Mouse (Mus musculus): ENCODE measurements around the gene Apela. TPM values are rescaled to one million over a fixed set of nuclear protein-coding genes. Genes with fewer than 3 reads are reported as not detected.
"Not testable (repeated sequence)": the region's sequence is repeated elsewhere in the genome, so short reads cannot be mapped to it uniquely, and the experiment has no call there.

Apela gene
- polyA plus RNA-seq, 1 experiment from 2014 or later, result 2.4 TPM

DNA sequence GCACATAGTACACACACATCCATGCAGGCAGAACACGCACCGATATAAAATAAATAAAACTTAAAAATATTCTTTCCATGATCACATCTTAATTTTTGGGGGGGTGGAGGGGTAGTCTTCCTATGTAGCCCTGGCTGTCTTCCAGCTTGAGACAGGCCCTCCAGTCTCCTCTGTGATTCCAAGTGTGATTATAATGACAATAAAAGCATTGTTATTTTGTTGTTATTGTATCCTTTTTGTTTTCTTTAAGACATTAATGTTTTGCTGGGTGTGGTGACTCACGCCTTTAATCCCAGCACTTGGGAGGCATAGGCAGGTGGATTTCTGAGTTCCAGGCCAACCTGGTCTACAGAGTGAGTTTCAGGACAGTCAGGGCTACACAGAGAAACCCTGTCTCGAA lies 10.7 kb upstream of the Apela start:
- whole genome bisulfite sequencing, result 88% methylated on average over 4 of the region's 4 CpGs
- no peaks in the 10 kb centered on the region for H3K27me3 ChIP-seq (ENCODE audit: low read depth, poor library complexity, severe bottlenecking)
- no peaks in the 10 kb centered on the region for H3K9me3 ChIP-seq (replicated peaks)
- no peak overlapping the region for H3K27ac ChIP-seq
- H3K4me3 ChIP-seq, result no peak overlapping the region
- H3K4me1 ChIP-seq, result peaks cover 9% of the 10 kb centered on the region; the same call in 1 of the 2 replicates
- no peak for DNase-seq (ENCODE audit: low spot score)
- H3K36me3 ChIP-seq, result no peaks in the 10 kb centered on the region

GRCm38 (mm10) chr8:65047193-65047592 lies 10.1 kb upstream of the Apela start:
- 92% methylated on average over 4 of the region's 4 CpGs for WGBS
- no peaks in the 10 kb centered on the region for H3K9me3 ChIP-seq (replicated peaks)
- no peaks in the 10 kb centered on the region for H3K36me3 ChIP-seq
- H3K4me3 ChIP-seq, result no peak overlapping the region
- H3K4me1 ChIP-seq, result peaks cover 6% of the 10 kb centered on the region; the same call in 1 of the 2 replicates
- no peak for DNase-seq (ENCODE audit: low spot score)
- H3K27me3 ChIP-seq (ENCODE audit: low read depth, poor library complexity, severe bottlenecking), result no peaks in the 10 kb centered on the region
- H3K27ac ChIP-seq, result no peak overlapping the region

DNA sequence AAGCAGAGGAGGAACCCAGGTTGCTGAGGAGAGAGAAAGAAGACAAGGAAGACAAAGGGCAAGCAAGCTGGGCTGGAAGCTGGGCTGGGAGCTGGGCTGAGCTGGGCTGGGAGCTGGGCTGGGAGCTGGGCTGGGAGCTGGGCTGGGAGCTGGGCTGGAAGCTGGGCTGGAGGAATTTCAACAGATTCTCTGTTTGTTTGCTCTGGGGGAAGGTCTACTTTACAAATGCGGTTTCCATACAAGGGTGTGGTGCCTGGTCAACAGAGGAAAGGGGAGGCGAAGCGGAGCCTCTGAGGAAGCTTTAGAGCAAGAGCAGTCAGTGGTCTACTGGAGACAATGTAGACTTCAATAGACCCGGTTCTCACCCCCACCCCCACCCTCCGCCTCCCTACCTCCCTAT lies 9.4 kb upstream of the Apela start:
- WGBS, result 50% methylated on average over 5 of the region's 5 CpGs
- no peaks in the 10 kb centered on the region for H3K27me3 ChIP-seq (ENCODE audit: low read depth, poor library complexity, severe bottlenecking)
- peaks cover 6% of the 10 kb centered on the region; the same call in 1 of the 2 replicates for H3K4me1 ChIP-seq
- no peak for DNase-seq (ENCODE audit: low spot score)
- H3K36me3 ChIP-seq, result no peaks in the 10 kb centered on the region
- peak overlapping the region; percentile 44; the same call in 1 of the 2 replicates for H3K27ac ChIP-seq
- H3K9me3 ChIP-seq (replicated peaks), result no peaks in the 10 kb centered on the region
- H3K4me3 ChIP-seq, result no peak overlapping the region

DNA sequence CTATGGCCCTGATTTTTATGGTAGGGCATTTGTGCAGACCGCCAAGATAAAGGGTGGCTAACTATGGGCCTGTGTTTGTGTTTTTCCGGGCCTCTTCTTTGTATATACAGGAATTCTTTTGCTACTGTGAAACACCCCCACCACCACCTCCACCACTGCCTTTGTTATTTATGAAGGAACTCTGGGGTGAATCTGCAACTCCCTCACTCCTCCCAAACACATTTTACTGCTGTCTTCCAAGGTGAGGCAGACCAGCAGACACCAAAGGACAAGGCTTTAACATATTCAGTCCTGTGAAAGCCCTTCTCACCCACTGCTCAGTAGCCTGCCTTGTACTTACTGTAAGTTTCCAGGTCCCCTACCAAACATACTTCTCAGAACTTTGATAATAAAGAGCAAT lies 3.0 kb downstream of the Apela start:
- no peak for DNase-seq (ENCODE audit: low spot score)
- WGBS, result 22% methylated on average over 2 of the region's 2 CpGs
- Histone ChIP-seq H3K9me3 (replicated peaks) (no peaks in the 10 kb centered on the region), H3K27me3 (ENCODE audit: low read depth, poor library complexity, severe bottlenecking) (no peaks in the 10 kb centered on the region), H3K36me3 (no peaks in the 10 kb centered on the region), H3K4me1 (peaks cover 43% of the 10 kb centered on the region), H3K4me3 (no peak overlapping the region), H3K27ac (peak overlapping the region; percentile 50; the same call in 1 of the 2 replicates)

DNA sequence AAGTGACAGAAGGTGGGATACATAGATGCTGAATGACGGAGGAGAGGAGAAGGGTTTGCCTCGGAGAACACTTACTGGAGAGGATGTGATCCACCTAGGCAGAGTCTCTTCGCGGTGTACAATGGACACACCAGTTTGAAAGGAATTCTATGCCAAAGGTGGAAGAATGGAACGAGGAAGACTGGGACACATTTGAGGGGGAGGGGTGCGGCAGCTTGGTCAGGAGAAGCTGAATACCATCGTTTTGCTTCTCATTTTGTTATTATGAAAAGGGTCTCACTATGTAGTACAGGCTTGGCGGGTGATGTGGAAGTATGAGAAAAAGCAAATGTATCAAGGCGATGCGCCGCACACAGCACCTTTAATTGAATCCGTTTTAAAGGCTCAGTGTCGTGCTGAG lies 4.1 kb downstream of the Apela start:
- Histone ChIP-seq H3K9me3 (replicated peaks) (no peaks in the 10 kb centered on the region), H3K27ac (no peak overlapping the region), H3K4me3 (no peak overlapping the region), H3K4me1 (peaks cover 43% of the 10 kb centered on the region), H3K27me3 (ENCODE audit: low read depth, poor library complexity, severe bottlenecking) (no peaks in the 10 kb centered on the region), H3K36me3 (no peaks in the 10 kb centered on the region)
- no peak for DNase-seq (ENCODE audit: low spot score)
- 87% methylated on average over 13 of the region's 13 CpGs for WGBS

DNA sequence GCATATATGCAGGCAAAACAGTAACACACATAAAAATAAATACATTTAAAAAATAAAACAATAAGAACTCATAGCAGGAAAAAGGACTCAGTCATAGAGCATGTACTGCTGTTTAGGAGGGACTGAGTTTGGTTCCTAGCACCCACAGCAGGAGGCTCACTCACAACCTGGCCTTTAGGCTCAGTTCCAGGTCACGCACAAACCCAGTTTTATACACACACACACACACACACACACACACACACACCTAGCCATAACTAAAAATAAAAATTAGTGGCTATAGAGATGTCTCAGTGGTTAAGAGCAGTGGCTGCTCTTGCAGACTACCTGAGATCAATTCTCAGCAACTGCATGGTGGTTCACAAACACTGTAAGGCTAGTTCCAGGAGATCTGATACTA lies 5.0 kb downstream of the Apela start:
- DNase-seq (ENCODE audit: low spot score), result no peak
- Histone ChIP-seq H3K9me3 (replicated peaks) (no peaks in the 10 kb centered on the region), H3K27me3 (ENCODE audit: low read depth, poor library complexity, severe bottlenecking) (no peaks in the 10 kb centered on the region), H3K36me3 (no peaks in the 10 kb centered on the region), H3K4me1 (peaks cover 36% of the 10 kb centered on the region), H3K4me3 (no peak overlapping the region), H3K27ac (no peak overlapping the region)
- WGBS, result 100% methylated on average over 1 of the region's 1 CpGs

DNA sequence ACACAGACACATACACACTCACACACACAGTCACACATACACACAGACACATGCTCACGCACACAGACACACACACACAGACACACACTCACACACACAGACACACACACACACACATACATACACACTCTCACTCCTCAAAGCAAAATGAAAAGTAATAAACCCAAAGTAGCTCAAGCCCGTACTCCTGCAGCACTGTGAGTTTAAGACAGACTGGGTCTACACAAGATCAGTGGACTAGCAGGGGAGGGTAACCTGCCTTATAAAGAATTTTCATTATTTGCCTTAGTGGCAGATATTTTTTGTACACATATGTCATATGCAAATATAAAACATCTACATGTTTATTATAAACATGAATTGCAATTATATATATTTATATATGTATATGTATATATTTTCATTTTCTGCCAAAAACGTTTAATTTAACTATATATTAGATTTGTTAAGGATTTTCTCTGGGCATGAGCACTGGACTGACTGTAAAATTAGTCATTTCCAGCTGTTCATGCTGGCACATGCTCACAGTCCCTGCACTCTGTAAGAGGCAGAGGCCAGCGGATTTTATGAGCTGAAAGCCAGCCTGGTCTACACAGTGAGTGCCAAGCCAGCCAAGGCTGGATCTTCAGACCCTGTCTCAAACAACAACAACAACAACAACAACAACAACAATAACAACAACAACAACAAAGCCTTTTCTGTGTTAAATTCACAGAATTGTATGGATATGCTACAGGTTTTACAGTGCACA lies 6.2 kb downstream of the Apela start:
- Histone ChIP-seq H3K4me3 (no peak overlapping the region), H3K36me3 (no peaks in the 10 kb centered on the region), H3K27ac (no peak overlapping the region), H3K27me3 (ENCODE audit: low read depth, poor library complexity, severe bottlenecking) (no peaks in the 10 kb centered on the region), H3K4me1 (peaks cover 26% of the 10 kb centered on the region), H3K9me3 (replicated peaks) (no peaks in the 10 kb centered on the region)
- 85% methylated on average over 4 of the region's 4 CpGs for whole genome bisulfite sequencing
- DNase-seq (ENCODE audit: low spot score), result no peak

DNA sequence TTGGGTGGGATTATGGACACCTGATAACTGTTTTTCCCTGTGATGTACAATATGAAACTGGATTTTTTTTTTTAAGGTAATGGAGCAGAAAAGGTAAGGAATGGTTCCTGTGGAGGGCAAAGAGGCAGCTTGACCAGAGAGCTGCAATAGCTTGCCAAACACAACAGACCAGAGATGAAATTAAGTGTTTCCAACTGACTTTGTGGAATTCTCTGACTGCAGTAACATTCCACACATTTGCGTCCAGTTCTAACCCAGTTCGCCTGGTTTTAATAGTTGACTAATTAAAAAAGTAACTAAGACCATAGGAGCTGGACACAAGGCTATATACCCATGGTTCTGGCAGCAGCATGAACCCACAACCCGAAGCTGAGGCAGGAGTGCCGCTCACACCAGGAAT lies 7.4 kb downstream of the Apela start:
- peaks cover 15% of the 10 kb centered on the region for H3K4me1 ChIP-seq
- no peaks in the 10 kb centered on the region for H3K9me3 ChIP-seq (replicated peaks)
- no peak overlapping the region for H3K27ac ChIP-seq
- WGBS, result 76% methylated on average over 4 of the region's 4 CpGs
- H3K4me3 ChIP-seq, result no peak overlapping the region
- no peak for DNase-seq (ENCODE audit: low spot score)
- no peaks in the 10 kb centered on the region for H3K27me3 ChIP-seq (ENCODE audit: low read depth, poor library complexity, severe bottlenecking)
- H3K36me3 ChIP-seq, result no peaks in the 10 kb centered on the region

DNA sequence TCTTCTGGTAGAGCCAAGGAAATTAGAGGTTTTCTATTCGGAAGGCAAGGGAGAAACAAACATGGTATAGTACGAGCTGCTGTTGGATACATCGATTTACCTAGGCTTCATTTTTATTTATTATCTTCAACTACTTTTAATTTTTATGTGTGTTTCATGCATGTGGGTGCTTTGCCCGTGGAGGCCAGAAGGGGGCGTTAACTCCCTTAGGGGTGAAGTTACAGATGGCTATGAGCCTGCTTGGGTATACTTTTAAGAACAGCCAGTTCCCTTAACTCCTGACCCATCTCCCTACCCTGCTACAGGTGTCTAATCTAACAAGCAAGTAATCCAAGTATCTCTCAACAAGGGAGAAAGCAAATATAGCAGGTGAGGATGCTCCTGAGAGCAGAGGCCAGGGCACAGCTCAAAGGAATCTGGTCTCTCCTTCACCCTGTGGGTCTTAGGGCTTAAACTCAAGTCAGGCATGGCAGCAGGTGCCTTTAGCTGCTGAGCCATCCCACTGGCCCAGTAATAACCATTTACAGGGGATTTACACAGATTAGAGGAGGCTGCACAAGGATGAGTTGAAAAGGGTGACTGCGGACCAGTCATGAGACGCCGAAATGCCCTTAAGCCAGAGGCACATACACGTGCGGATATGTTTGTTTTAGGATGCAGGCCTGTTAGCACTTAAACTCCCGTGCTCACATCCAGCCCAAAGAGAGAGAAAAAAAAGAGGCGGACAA lies 8.0 kb downstream of the Apela start:
- Histone ChIP-seq H3K4me1 (peaks cover 8% of the 10 kb centered on the region), H3K36me3 (no peaks in the 10 kb centered on the region), H3K27ac (no peak overlapping the region), H3K4me3 (no peak overlapping the region), H3K27me3 (ENCODE audit: low read depth, poor library complexity, severe bottlenecking) (no peaks in the 10 kb centered on the region), H3K9me3 (replicated peaks) (no peaks in the 10 kb centered on the region)
- no peak for DNase-seq (ENCODE audit: low spot score)
- WGBS, result 83% methylated on average over 12 of the region's 12 CpGs

GRCm38 (mm10) chr8:65022485-65022884 lies 14.7 kb downstream of the Apela start:
- 51% methylated on average over 8 of the region's 8 CpGs for WGBS

GRCm38 (mm10) chr8:65018423-65018822 lies 18.7 kb downstream of the Apela start, which contains the start of the genes Trim61 and Trim60:
TSS of gene Trim61 (minus strand) at chr8:65018523.
TSS of gene Trim60 (minus strand) at chr8:65018584.
- H3K4me3 ChIP-seq, result no peak within 1 kb of the TSS
- DNase-seq (ENCODE audit: low spot score), result no peak
- H3K36me3 ChIP-seq, result no peaks in the 10 kb centered on the region
- H3K9me3 ChIP-seq (replicated peaks), result no peaks in the 10 kb centered on the region
- H3K4me1 ChIP-seq, result no peaks in the 10 kb centered on the region
- 90% methylated on average over 8 of the region's 8 CpGs for WGBS
- H3K27ac ChIP-seq, result no peak within 1 kb of the TSS
- no peaks in the 10 kb centered on the region for H3K27me3 ChIP-seq (ENCODE audit: low read depth, poor library complexity, severe bottlenecking)

More at GRCm38 (mm10) chr8:65022485-65022884, 14.7 kb downstream of the Apela start:
- Histone ChIP-seq H3K36me3 (no peaks in the 10 kb centered on the region), H3K4me3 (no peak overlapping the region), H3K4me1 (no peaks in the 10 kb centered on the region), H3K27ac (no peak overlapping the region), H3K9me3 (replicated peaks) (no peaks in the 10 kb centered on the region), H3K27me3 (ENCODE audit: low read depth, poor library complexity, severe bottlenecking) (no peaks in the 10 kb centered on the region)
- DNase-seq (ENCODE audit: low spot score), result peak; percentile 79

DNA sequence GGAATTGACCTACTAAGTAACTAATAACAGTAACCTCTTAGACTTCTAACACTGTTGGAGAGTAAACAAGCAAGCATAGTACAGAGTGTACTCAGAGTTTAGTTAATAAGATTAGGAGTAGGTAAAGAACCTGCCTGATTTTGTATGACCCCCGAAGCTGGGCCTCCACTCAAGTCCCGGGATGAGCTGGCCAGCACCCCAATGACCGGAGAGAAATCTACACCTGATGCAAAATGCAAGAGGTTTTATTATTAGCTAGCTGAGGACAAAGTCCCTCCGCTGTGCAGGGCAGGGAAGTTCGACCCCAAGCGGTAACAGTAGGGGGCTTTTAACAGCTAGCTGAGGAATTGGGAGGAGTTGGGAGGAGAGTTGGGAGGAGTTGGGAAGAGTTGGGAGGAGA lies 29.5 kb downstream of the Apela start:
- H3K4me3 ChIP-seq; H3K36me3 ChIP-seq; H3K9me3 ChIP-seq (replicated peaks); H3K27me3 ChIP-seq (ENCODE audit: low read depth, poor library complexity, severe bottlenecking); DNase-seq (ENCODE audit: low spot score); H3K4me1 ChIP-seq; H3K27ac ChIP-seq: not testable (repeated sequence)
- 80% methylated on average over 6 of the region's 6 CpGs for WGBS

GRCm38 (mm10) chr8:64998806-64999365 lies 38.2 kb downstream of the Apela start:
- WGBS, result 86% methylated on average over 4 of the region's 4 CpGs
- no peaks in the 10 kb centered on the region for H3K27me3 ChIP-seq (ENCODE audit: low read depth, poor library complexity, severe bottlenecking)
- DNase-seq (ENCODE audit: low spot score), result no peak
- H3K9me3 ChIP-seq (replicated peaks), result no peaks in the 10 kb centered on the region
- H3K4me3 ChIP-seq, result no peak overlapping the region
- no peaks in the 10 kb centered on the region for H3K36me3 ChIP-seq
- H3K27ac ChIP-seq, result no peak overlapping the region
- no peaks in the 10 kb centered on the region for H3K4me1 ChIP-seq

Measured in limb, embryonic 10.5 days (tissue).